Mouse (Mus musculus) kidney, adult 8-10 months (tissue): ENCODE results near the gene Hephl1.
A peak's percentile ranks its signal among the peaks of the same experiment; 100 is the strongest.

ENCODE experiments used
- DNase-seq, 2 experiments: peaks; one replicate each; pipeline ENCODE4 v3.0.0; 2022

Hephl1 gene

GRCm38 (mm10) chr9:15045740-15046139 is 66.2 kb downstream of the Hephl1 start:
- DNase-seq: no peak

DNA sequence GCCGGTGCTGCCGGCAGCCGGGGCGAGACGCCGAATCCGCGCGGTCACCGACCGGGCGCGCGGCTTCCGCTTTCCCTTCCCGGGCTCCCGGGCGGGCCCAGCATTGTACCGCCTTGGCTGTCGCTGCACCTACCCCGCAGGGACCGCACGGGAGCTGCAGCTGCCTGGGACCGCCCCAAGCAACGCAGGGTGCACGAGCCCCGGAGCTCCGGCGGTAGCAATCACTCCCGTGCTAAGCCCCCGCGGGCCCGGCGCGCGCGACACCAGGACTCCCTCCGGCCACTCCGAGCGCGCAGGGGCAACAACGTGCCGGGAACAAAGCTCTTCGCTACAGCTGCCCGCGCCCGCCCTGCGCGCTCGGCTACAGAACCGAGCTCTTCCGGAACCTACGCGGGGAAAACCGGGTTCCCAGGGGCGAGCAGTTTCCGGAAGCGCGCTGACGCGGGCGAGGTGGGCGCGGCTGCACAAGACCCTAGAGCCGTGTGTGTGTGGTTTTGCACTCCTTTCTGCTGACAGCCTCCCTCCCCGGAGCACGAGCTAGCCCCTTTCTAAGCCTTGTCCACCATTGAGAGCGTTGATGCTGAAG is 66.7 kb downstream of the Hephl1 start, which contains the start of gene Panx1:
TSS of gene Panx1 (minus strand) at position 395 of the 586 bp plus-strand sequence.
- DNase-seq: peak; percentile 11 to 36

DNA sequence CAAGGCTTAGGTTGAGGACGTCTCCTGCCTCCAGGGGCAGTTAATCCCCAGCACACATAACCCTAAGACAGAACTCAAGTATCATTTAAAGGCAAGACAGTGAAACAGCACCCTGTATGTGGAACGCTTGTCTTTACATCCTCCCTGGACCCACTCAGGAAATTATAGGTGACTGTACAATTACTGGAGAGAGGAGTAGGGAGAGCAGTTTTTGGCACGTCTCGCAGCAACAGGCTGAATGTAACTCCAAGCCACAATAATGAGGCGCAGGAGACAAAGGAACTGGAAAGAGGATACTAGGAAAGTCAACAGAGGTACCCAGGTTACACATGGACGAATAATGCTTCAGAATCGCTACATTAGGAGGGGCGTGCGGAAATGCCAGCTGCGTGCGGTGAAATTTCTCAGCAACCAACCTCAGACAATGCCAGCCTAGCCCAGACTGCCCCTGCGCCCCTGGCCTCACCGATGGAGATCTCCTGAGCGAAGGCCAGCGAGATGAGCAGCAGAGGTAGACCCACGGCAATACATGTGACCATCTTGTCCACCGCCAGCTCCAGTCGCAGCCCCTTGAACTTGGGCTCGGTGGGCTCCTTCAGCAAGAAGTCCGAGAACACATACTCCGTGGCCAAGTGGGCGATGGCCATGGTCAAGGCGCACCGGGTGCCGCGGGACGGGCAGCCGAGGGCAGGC is 67.4 kb downstream of the Hephl1 start:
- DNase-seq: no peak

GRCm38 (mm10) chr9:15041556-15041955 is 70.4 kb downstream of the Hephl1 start:
- no peak for DNase-seq

DNA sequence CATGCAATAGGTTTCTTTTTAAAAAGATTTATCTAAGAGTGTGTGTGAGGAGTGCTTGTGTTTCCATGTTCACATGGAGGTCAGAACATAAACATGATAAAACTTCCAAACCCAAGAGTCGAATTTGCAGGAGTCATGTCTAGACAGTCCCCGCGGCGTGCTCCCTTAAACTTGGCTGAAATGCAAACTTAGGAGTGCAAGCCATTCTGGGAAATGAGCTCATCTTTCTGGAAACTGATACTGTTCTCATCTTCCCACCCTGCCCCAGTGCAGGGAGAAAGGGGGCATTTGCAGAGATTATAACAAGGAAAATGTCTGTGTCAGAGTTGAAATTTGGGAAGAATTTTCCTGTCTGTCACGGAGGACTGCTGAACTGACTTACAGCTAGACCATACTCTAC is 72.1 kb downstream of the Hephl1 start:
- no peak for DNase-seq

DNA sequence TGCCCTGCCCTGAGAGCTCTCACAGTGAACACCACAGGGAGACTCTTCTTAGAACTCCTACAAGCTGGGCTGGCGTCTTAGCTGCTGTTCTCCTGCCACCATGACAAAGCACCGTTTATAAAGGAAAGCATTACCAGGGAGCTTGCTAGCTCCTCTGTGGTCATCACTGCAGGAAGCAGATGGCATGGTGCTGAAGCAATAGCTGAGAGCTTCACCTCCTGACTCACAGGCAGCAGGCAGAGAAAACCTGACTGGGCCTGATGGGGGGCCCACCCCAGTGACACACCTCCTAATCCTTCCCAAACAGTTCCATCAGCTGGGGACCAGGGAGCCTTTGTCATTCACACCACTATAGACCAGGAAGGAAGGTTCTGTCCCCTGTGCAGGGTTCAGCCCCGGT is 74.2 kb downstream of the Hephl1 start:
- no peak for DNase-seq

GRCm38 (mm10) chr9:15037237-15037636 is 74.7 kb downstream of the Hephl1 start:
- no peak for DNase-seq

DNA sequence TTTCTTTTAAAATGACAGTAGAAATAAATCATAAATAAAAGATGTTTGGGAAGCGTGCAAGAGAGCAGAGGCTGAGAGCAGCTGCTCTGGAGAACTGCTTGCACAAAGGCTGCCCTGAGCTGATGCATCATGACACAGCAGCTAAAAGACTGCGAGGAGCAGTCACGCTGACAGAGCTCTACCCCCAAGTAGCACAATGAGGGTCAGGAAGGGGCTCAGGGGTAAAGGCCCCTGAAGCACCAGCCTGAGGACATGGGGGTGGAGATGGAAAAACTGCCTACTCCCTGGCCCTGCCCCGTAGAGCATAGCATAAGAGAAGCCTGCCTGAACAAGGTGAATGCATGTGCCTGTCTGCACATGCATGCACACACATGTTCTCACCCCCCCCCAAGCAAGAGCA is 75.1 kb downstream of the Hephl1 start:
- DNase-seq: no peak

DNA sequence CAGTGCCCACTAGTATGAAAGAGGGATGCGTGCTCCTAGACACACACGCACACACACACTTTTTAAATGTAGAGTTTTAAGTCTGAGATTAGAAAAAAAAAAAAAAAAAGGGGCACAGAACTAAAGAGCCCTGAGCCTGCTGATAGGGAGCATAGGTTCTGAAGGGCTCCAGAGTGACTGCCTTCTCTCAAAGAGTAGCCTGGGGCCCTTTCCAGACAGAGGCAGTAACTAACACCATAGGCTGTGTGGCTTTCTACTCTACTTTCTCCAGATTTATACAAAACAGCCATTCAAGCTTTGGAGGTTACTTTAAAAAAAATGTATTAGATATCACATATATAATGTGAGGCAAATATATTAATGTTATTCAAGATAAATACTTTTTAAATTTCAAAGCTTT is 75.5 kb downstream of the Hephl1 start:
- no peak for DNase-seq

GRCm38 (mm10) chr9:15035979-15036378 is 75.9 kb downstream of the Hephl1 start:
- DNase-seq: no peak

GRCm38 (mm10) chr9:15034546-15035273 is 77.2 kb downstream of the Hephl1 start:
- no peak for DNase-seq

GRCm38 (mm10) chr9:15033568-15034160 is 78.2 kb downstream of the Hephl1 start:
- DNase-seq: peak in 1 of 2 experiments; percentile 25

GRCm38 (mm10) chr9:15032797-15033196 is 79.1 kb downstream of the Hephl1 start:
- DNase-seq: no peak

GRCm38 (mm10) chr9:15030771-15031170 is 81.1 kb downstream of the Hephl1 start:
- DNase-seq: no peak

DNA sequence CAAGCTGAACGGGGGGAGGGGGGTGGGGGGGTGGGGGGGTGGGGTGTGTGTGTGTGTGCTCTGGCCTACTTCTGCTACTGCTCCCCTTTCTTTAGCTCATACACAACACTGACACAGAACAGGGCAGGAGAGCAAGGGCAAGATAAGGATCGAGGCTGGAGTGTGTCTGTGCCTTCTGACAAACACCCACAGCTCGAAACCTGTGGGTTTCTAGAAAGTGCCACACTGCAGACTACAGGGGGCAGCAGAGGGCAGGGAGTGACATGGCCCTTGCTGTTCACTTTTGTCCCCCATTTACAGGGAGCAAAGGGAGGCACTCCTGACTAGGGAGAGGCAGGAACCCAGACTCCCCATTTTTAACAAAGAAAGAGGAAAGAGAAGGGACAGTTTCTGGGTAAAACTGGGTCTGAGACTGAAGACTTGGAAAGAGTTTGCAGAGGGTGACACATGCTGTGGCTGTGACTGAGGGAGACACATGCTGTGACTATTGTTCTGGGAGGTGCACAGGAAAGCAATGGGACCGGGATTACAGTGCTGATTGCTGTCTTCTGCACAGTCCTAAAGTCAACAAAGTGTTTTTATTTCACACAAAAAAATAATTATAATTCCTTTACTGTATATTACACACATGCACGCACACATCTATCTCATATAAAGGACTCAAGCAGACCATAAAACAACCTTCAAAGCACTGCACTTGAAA is 82.7 kb downstream of the Hephl1 start:
- peak in 1 of 2 experiments; percentile 39 for DNase-seq

DNA sequence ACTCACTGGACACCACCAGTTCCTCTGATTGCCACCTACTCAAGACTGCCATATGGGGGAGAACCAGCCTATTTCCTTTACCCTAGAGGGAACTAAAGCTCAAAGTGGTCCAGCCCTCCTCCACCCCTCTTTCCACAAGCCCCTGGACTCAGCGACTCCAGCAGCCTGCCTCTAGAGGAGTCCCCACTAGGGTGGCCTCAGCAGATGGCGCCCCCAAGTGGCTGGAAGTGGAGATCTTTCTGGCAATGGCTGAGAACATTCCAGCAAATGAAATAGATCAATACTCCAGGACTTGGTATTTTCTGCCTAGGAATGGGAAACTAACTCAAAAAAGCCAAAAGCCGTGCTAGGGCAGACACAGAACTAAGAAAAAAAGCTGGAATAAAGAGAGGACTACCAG is 84.2 kb downstream of the Hephl1 start:
- DNase-seq: no peak

- DNase-seq: no peak
These were observed 88.9 kb downstream of the Hephl1 start for GRCm38 (mm10) chr9:15023049-15023448.

DNA sequence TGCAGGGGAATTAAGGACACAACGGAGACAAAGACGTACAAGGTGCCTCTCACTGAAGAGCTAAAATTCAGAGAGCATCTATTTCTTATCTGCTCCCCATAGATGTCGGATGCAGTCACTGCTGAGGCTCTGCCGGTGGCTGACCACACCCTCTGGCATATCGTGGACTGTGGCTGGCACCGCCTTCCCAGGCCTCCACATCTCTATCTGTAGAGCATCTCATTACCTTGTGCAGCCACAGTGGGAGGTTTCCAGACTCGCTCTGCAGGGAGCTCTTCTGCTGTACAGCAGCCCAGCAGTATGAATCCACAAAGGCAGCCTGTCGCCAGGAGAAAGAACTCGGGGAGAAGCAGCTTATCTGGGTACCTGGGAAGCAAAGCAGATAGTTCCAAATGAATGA is 90.8 kb downstream of the Hephl1 start:
- no peak for DNase-seq

GRCm38 (mm10) chr9:15020561-15021080 is 91.3 kb downstream of the Hephl1 start:
- no peak for DNase-seq

DNA sequence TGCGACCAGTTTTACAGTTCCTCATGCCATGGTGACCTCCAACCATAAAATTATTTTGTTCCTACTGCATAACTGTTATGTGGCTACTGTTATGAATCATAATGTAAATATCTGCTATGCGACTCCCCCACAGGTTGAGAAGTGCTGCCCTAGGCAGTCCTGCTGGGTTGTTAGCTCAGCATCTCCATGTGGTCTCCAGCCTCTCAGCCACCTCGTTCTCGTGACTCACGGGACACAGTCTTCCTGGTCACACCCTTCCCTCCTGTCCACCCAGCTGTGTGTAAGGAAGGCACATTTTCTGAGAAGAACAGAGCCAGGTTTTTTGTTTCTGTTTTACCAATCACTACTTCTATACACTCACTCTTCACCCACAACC is 93.2 kb downstream of the Hephl1 start:
- no peak for DNase-seq

DNA sequence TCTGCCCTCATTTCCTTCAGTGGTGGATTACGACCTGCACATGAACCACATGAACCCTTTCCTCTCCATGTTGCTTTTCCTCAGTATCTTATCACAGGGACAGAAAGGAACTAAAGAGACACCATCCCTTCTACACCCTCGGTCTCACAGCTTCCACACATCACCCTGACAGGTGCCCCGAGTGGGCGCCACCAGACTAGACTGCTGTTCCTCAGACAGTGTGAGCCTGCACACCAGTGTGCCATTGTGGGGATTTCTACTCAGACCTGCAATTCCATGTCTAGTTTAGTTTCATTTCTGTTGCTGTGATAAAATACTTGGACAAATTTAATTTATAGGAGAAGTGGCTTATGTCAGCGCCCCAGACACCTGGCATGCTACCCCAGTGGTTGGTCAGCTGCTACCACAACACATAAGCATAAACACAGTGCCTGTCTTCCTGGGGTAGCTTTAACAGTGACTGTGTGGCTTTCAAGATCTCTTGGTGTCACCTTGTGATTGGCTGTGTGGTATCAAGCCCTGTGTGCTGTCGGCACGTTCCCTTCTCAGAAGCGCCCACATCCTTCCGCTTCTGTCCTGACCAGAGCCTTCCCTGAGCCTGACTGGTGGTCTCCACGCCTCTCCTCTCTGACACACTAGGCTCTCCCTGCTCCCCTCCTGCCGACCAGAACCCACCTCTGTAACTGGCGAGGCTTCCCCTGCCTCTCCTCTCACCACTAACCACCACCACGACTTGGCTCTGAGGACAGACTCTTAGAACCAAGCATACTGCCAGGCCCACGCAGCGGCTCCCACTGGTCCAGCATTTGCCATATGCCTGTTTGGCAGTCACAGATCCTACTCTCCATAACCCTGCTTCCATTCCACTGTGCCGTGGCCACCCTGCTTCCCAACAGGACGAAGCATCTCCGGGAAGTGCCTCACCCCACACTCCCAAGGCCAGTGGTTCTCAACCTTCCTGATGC is 93.8 kb downstream of the Hephl1 start:
- no peak for DNase-seq
